Mouse (Mus musculus) spleen, postnatal 36 days (tissue): ENCODE results near the gene Cnpy3.

Experiments used
- DNase-seq, 2 experiments: peaks; one replicate each; pipeline ENCODE4 v3.0.0; 2022; ENCODE audit warnings: low spot score in 2 of 2, mixed read lengths in 1 of 2

Gene Cnpy3

DNA sequence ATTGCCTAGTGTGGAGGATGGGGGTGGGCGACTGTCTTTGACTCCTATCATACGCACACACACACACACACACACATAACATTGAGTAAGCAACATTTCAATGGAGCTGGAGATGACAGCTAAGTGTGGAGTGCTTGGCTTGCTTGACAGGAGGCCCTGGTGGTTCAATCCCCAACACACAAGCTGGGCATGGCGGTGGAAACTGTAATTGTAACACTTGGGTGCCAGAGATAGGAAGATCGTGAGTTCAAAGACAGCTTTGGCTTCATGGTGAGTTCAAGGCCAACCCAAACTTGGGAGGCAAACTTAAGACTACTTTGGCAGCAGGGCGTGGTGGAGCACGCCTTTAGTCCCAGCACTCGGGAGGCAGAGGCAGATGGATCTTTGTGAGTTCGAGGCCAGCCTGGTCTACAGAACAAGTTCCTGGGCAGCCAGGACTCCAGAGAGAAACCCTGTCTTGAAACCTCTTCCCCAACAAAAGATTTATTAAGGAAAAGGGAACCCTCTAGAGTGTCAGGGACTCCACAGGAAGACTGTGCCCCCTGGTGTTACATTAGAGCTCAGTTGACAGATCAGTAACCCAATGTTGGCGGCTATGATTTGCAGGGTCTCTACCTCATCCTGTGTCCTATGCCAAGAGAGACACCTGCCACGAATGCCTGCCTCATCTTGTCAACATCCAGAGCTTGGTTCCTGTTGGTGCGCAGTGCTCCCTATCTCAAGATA is 37.1 kb downstream of the Cnpy3 start:
- DNase-seq: no peak

DNA sequence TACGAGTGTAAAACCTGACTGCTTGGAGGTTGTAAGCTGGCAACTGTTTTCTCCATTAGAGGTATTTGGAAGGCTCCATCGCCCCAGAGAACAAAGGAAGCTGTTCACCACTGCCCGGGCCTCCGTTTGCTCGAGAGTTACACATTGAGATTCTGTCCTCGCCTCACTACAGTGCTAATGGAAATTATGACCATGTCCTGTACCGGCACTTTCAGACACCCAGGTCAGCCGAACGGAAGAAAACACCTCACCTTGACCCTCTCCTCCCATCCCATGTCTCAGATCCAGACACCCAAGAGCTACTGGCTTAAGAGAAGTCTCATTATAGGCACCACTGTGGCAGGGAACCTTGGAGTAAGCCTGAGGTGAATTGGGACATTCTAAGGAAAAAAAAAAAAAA is 38.2 kb downstream of the Cnpy3 start:
- DNase-seq: no peak

DNA sequence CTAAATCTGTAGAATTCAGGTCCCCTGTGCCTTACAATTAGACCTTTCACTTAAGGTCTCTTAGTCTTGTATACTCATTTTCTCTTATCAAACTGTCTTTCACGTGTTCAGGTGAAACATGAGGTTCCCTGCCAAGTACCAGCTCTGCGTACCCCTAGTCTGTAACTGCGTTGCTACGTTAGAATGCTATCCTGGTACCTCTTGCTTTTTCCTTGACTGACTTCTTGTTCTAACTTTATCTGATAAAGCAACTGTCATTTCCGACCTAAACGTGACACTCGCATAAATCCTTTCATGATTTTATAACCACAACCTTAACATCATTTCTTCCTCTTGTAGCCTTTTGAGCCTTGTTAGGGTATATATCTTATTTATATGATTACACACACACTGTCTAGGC is 39.6 kb downstream of the Cnpy3 start:
- no peak for DNase-seq

DNA sequence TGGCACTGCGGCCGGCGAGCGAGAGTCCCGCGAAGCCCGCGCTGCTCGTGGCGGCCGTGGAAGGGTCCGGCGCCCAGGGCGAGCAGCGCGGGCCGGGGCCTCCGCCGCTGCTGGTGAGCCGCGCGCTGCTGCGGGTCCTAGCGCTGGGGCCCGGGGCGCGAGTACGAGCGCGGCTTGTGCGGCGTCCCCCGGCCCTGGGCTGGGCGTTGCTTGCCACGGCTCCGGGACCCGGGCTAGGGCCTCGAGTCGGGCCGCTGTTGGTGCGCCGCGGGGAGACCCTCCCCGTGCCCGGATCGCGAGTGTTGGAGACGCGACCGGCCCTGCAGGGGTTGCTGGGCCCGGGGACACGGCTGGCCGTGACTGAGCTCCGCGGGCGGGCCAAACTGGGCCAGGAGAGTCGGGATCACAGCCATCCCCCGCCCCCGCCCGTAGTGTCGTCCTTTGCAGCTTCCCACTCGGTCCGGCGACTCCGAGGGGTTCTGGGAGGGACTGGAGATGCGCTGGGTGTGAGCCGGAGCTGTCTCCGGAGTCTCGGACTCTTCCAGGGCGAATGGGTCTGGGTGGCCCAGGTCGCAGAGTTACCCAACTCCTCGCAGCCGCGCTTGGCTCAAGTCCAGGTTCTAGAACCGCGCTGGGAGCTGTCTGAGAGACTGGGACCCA is 40.3 kb downstream of the Cnpy3 start:
- no peak for DNase-seq

DNA sequence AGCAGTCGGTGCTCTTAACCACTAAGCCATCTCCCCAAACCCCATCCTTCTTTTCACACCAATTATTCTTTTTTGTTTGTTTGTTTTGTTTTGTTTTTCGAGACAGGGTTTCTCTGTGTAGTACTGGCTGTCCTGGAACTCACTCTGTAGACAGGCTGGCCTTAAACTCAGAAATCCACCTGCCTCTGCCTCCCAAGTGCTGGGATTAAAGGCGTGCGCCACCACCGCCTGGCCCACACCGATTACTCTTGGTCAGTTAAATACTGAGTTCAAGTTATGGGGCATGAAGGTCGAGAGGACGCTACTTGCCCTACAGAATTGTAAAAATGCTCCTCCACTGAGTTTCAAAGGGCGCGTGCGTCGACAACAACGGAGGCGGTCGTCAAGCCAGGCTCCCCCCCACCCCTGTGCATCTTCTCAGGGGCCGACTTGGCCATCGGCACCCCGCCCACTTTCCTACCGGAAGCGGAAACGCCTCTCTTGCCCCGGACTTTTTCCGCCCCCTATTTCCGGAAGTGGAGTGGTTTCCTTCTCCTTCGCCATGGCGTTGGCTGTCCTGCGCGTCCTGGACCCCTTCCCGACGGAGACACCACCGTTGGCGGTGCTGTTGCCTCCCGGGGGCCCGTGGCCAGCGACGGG is 40.9 kb downstream of the Cnpy3 start, which contains the start of gene Pex6:
TSS of gene Pex6 (plus strand) at position 505 of the 639 bp plus-strand sequence.
- peak; percentile 90 to 92 for DNase-seq

DNA sequence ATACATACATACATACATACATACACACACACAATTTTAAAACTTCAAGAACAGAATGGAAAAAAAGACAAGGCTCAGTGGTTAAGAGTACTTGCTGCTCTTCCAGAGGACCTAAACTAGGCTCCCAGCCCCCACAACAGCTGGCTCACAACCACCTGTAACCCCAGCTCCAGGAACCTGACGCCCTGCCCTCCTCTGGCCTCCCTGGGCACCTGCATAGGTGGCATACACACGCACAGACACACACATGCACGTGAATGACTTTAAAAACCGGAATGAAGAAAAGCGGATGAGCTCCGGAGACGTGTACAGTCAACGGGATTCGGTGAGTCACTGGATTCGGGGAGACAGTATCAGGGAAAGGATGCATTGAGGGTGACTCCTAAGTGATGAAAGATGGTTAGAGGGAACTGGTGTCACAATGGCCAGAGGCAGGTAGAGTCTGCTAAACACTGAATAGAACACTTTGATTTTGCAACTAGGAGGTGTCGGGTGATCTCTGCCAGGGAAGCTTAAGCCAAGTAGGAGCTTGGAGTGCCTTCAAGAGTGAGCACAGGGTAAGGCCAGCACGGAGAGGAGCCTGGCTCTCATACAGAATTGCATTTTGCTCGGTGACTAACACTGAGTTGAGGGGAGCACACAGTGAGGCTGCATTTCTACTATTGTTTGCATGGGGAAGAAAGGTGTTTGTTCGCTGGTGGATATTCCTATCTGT is 45.5 kb downstream of the Cnpy3 start:
- DNase-seq: no peak

DNA sequence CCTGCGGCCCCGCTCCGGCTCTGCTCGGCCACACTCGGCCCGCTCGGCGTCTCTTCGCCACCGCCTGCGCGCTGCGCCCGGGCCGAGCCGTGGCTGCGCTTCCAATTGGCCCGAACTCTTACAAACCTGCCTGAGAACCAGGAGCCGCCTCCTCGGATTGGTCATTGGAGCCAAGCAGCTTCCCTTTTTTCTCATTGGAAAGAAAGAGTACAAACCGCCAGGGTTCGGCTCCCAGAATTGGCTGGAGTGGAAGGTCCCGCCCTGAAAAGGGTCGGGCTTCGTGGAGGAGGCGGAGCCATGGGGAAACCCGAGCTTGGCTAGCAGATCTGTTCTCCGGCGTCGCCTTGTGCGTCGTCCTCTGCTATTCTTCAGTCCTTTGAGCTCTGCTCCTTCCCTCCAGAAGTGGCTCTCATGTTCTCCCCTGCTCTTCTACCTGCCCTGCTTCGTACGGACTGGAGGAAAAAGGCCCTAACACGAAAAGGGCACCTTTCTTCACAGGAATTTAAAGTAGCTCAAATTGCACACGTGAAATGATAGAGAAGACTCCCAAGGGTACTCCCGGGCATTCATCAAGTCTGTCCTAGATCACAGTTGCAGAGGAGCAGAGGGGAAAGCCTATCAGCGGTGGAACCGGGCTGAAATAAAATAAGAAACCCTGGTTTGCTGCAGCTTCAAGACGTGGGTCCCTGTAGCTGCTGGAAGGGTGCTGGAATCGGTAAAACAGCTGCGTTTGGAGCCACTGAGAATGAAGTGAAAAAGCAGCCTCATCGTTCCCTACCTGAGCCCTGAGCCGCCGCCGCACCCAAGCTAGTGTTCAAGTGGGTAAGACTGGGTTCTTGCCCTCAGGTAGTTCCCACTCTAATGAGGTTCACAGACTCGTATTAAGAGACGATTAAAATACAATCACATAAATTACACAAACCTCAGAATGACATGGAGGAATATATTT is 46.9 kb downstream of the Cnpy3 start, which contains the start of gene Ppp2r5d:
TSS of gene Ppp2r5d (minus strand) at position 225 of the 949 bp plus-strand sequence.
- peak; percentile 97 to 98 for DNase-seq

DNA sequence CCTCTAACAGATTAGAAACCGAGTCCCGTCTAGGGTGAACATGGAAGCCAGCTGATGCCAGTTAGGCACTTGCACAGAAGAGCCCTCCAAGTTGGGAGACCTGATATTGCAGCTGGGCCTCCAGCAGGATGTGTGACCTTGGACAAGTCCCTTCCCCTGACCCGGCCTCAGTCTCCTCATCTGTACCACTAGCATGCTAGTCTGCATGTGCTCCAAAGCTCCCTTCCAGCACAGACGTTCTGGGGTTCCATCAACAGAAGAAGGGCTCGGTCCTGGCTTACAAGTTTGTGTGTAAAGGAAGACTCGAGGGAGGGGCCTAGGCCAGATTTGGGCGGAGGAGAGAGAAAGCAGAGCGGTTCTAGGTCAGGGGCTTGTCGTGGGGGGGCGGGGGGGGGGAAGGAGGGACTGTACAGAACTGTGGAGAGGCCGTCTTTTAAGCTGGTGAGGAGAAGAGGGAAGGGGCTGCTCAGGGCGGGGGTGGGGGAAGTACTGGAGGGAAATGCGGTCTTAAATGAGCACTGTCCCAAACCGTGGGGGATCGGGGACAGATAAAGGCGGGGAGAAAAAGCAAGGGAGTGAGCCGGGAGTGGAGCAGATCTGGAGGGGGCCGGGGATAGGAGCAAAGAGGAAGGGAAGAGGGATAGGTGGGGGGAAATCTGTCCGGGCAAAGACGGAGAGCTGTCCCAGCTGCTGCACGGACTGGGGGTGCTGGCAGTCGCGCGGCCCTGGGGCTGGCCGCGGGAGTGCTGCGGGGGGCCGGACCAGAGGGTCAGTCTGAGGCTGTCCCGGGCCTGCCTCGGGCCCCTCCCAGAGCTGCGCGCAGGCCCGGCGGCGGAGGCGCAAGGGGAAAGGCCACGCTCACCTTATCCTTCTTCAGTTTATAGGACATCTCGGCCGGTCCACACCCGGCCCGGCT is 47.8 kb downstream of the Cnpy3 start:
- no peak for DNase-seq

DNA sequence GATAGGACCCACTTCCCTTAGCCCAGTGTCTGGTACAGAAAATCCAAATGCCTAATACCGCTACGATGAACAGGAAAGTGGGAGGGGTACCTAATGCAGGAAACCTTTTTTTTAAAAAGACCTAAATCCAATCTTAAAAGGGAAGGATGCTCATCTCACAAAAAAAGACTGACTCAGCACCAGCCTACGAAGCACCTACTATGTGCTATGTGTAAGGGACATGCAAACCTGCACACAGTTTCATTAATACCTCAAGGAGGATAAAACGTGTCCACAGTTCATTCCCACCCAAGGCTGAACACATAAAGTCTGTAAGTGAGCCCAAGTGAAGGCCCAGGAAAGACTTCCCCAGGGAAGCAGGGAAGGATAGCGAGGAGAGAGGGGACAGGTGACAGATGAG is 49.5 kb downstream of the Cnpy3 start:
- no peak for DNase-seq

DNA sequence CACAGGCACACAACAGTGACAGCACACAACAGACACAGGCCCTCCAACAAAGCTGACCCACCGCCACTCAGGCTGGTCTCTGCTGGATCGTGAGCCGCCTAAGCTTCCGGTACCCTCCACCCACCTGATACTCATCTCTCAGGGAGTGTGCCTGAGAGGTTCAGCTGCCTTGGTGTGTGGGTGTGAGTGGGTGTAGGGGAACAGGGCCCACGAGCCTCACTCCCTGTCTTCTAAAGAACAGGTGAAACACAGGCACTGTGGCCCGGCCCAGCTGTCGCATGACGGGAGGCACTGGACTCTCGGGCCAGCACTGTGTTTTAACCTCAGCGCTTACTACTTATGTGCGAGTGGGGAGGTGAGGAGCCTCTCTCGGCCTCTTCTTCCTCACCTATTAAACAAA is 49.9 kb downstream of the Cnpy3 start:
- no peak for DNase-seq

DNA sequence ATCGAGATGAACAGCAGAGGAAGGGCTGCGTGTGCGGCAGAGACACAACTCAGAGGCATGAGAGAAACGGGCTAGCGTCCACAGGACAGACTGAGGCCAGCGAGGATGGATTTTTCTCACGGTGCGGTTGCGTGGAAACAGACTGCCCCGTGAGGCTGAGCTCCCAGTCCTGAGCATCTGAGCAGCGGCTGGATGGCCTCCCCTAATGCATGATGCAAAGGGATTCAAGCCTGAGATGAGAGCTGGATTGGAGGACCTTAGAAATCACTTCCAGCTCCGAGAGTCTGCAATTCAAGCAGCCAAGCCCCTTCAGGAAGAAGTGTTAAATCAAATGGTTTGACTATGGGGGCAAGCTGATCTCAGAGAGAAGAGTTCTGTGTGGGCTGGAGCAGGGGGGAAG is 50.5 kb downstream of the Cnpy3 start:
- no peak for DNase-seq

DNA sequence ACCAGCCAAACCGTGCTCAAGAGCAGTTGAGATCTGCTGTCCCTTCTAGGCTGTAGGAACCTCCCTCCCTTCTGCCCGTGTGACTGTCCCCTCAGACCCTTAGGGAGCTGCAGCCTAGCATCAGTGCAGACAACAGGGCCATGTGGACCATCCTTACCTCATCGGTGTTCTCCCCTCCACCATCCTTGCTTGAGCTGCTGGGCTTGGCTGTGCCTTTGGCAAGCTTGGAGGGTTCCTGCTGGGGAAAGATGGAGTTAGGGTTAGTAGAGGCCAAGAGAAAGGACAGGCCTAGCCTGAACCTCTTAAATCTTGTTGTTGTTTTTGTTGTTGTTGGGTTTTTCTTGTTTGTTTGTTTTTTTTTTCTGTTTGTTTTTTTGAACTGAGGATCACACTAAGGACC is 52.1 kb downstream of the Cnpy3 start:
- DNase-seq: no peak

DNA sequence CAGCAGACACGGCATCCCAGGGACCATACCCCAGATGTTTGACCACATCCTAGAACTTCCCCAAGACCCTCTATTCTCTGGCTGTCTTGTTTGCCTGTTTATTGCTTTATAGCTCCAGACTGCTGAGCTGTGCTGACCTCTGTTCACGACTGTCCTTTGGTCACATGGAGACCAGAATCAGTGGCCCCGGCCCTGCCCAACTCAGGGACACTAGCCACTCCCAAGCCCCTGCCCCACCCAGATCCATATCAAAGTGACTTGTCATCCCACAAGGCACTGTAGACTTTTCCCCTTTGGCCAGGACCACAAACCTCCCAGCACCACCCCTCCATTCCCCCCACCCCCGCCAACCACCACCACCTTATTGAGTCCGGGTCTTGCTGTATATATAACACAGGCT is 52.8 kb downstream of the Cnpy3 start:
- no peak for DNase-seq

DNA sequence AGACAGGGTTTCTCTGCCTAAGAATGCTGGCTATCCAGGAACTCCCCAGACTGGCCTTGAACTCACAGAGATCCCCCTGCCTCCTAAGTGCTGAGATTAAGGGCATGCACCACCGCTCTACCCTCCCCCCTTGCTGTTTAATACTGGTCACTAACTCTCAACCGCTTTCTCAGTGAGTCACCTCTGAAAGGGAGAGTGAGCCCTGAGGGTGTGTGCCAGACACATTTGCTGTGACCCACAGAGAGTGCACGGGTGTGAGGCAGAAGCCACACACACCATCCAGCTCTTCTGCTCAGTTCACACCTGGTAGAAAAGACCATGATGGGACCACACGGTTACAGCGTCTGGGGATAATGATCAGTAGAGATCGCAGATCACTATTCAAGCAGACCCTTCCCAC is 53.5 kb downstream of the Cnpy3 start:
- DNase-seq: no peak

DNA sequence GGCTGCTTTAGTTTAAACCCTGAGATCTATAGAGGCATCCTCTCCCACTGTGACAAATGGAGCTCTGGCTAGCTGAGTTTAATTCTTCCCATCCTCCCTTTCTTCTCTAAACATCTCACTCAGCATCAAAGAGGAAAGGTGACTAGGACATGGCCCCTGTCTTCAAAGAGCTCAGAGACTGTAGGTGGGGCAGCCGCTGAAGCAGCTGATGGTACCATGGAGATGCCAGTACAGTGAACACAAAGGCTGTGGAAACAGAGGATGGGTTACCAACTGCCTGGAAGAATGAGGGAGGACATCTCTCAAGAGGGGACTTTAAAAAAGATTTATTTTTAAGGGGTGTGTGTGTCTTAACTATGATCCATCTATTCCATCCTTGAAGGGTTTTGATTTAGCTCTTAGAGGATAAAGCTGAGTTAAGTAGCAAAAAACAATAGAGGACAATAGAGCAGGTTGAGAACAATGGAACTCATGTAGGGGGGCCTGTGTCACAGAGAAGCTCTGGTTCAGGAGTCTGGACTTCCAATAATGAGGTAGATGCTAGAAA is 57.4 kb downstream of the Cnpy3 start:
- no peak for DNase-seq

DNA sequence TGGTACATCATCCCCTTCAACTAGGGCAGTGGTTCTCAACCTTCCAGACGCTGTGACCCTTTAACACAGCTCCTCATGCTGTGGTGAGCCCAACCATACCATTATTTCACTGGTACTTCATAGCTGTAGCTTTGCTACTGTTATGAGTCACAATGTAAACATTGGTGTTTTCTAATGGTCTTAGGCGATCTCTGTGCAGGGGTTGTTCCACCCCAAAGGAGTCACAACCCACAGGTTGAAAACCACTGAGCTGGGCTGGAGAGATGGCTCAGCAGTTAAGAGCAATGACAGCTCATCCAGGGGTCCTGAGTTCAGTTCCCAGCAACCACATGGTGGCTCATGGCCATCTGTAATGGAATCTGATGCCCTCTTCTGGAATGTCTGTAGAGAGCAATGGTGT is 60.6 kb downstream of the Cnpy3 start:
- DNase-seq: no peak

DNA sequence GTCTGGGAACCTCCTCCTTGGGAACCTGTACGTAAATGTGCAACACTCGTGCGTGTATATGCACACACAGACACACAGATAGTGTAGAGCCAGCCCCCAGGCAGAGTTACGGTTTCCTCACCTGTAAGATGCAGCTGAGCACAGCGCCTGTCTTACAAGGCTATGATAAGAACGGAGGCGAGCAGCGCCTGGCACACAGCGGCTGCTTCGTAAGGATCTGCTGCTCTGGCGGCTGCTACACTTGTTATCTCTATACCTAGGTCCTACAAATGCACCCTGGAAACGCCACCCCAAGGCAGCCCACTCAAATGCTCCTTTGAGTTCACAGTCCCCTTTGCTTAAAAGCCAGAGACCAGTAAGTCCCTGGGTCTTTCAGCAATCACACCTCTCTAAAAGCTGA is 61.3 kb downstream of the Cnpy3 start:
- DNase-seq: no peak

DNA sequence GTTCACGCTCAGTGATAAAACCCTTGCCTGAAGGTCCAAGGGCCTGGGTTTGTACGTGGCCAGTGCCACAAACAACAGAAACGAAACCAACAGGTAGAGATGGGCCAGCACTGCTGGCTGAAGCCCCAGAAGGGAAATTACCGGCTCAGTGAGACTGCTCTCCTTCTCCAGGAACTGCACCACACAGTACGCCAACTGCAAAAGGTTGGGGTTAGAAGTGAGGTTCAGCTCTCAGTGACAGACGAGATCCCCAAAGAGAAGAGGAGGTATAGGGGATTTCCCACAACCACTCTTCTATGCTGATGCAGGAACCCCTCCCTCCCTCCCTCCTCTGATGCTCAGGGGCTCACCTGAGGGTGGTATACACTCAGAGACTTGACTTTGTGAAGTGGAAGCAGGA is 66.1 kb downstream of the Cnpy3 start:
- DNase-seq: no peak
